Mouse (Mus musculus): ENCODE results near the gene Ccnyl1. TPM values are rescaled to one million over a fixed set of nuclear protein-coding genes. Genes with fewer than 3 reads are reported as not detected.

Ccnyl1 gene
- polyA plus RNA-seq, 1 experiment from 2014 or later = 5.0 TPM

GRCm38 (mm10) chr1:64754658-64755057, 64.4 kb downstream of the Ccnyl1 start:
- Histone ChIP-seq H3K4me1 (replicated peaks) (no peaks in the 10 kb centered on the region), H3K27ac (no peak overlapping the region), H3K4me2 (no peak overlapping the region), H3K36me3 (no peaks in the 10 kb centered on the region), H3K27me3 (no peaks in the 10 kb centered on the region), H3K9ac (no peak overlapping the region), H3K4me3 (no peak overlapping the region), H3K9me3 (no peaks in the 10 kb centered on the region)
- 92% methylated on average over 5 of the region's 5 CpGs for WGBS
- ATAC-seq (ENCODE audit: low FRiP score) = no peak

GRCm38 (mm10) chr1:64755971-64756639, 65.8 kb downstream of the Ccnyl1 start:
- Histone ChIP-seq H3K9me3 (no peaks in the 10 kb centered on the region), H3K9ac (no peak overlapping the region), H3K27me3 (no peaks in the 10 kb centered on the region), H3K4me2 (no peak overlapping the region), H3K4me1 (replicated peaks) (no peaks in the 10 kb centered on the region), H3K27ac (no peak overlapping the region), H3K36me3 (no peaks in the 10 kb centered on the region), H3K4me3 (no peak overlapping the region)
- WGBS = 85% methylated on average over 7 of the region's 7 CpGs
- no peak for ATAC-seq (ENCODE audit: low FRiP score)

GRCm38 (mm10) chr1:64756640-64757030, 66.4 kb downstream of the Ccnyl1 start:
- H3K9ac ChIP-seq = no peak overlapping the region
- H3K9me3 ChIP-seq = no peaks in the 10 kb centered on the region
- H3K4me3 ChIP-seq = no peak overlapping the region
- no peak overlapping the region for H3K27ac ChIP-seq
- ATAC-seq (ENCODE audit: low FRiP score) = no peak
- no peaks in the 10 kb centered on the region for H3K27me3 ChIP-seq
- H3K4me2 ChIP-seq = no peak overlapping the region
- H3K4me1 ChIP-seq (replicated peaks) = no peaks in the 10 kb centered on the region
- H3K36me3 ChIP-seq = no peaks in the 10 kb centered on the region
- WGBS = 82% methylated on average over 10 of the region's 10 CpGs

GRCm38 (mm10) chr1:64757254-64757653, 67.0 kb downstream of the Ccnyl1 start:
- Histone ChIP-seq H3K36me3 (no peaks in the 10 kb centered on the region), H3K4me2 (no peak overlapping the region), H3K27ac (no peak overlapping the region), H3K9ac (no peak overlapping the region), H3K4me3 (no peak overlapping the region), H3K9me3 (no peaks in the 10 kb centered on the region), H3K27me3 (no peaks in the 10 kb centered on the region), H3K4me1 (replicated peaks) (no peaks in the 10 kb centered on the region)
- ATAC-seq (ENCODE audit: low FRiP score) = no peak
- 35% methylated on average over 2 of the region's 2 CpGs for WGBS

- no peak overlapping the region for H3K4me2 ChIP-seq
- no peaks in the 10 kb centered on the region for H3K9me3 ChIP-seq
- H3K4me3 ChIP-seq = no peak overlapping the region
- WGBS = 85% methylated on average over 5 of the region's 5 CpGs
- no peak overlapping the region for H3K27ac ChIP-seq
- no peaks in the 10 kb centered on the region for H3K4me1 ChIP-seq (replicated peaks)
- H3K36me3 ChIP-seq = no peaks in the 10 kb centered on the region
- no peak for ATAC-seq (ENCODE audit: low FRiP score)
- H3K9ac ChIP-seq = no peak overlapping the region
- no peaks in the 10 kb centered on the region for H3K27me3 ChIP-seq
Observed at GRCm38 (mm10) chr1:64757766-64758165, 67.5 kb downstream of the Ccnyl1 start.

GRCm38 (mm10) chr1:64761646-64762045, 71.4 kb downstream of the Ccnyl1 start:
- Histone ChIP-seq H3K9ac (no peak overlapping the region), H3K9me3 (no peaks in the 10 kb centered on the region), H3K27ac (no peak overlapping the region), H3K4me1 (replicated peaks) (no peaks in the 10 kb centered on the region), H3K36me3 (no peaks in the 10 kb centered on the region), H3K27me3 (no peaks in the 10 kb centered on the region), H3K4me2 (no peak overlapping the region), H3K4me3 (no peak overlapping the region)
- 77% methylated on average over 4 of the region's 4 CpGs for WGBS
- ATAC-seq (ENCODE audit: low FRiP score) = no peak

GRCm38 (mm10) chr1:64770169-64770568, 79.9 kb downstream of the Ccnyl1 start:
- no peak overlapping the region for H3K4me2 ChIP-seq
- no peaks in the 10 kb centered on the region for H3K4me1 ChIP-seq (replicated peaks)
- no peaks in the 10 kb centered on the region for H3K36me3 ChIP-seq
- no peak overlapping the region for H3K9ac ChIP-seq
- no peak for ATAC-seq (ENCODE audit: low FRiP score)
- H3K27ac ChIP-seq = no peak overlapping the region
- no peak overlapping the region for H3K4me3 ChIP-seq
- WGBS = 69% methylated on average over 6 of the region's 6 CpGs
- H3K9me3 ChIP-seq = no peaks in the 10 kb centered on the region
- no peaks in the 10 kb centered on the region for H3K27me3 ChIP-seq

- Histone ChIP-seq H3K4me1 (replicated peaks) (no peaks in the 10 kb centered on the region), H3K4me2 (no peak overlapping the region), H3K9me3 (no peaks in the 10 kb centered on the region), H3K27ac (no peak overlapping the region), H3K36me3 (no peaks in the 10 kb centered on the region), H3K27me3 (0 out of 2 replicates have a peak, but pooled peaks cover 4% of the 10 kb centered on the region), H3K4me3 (no peak overlapping the region), H3K9ac (no peak overlapping the region)
- ATAC-seq (ENCODE audit: low FRiP score) = no peak
- WGBS = 86% methylated on average over 4 of the region's 4 CpGs
Observed at GRCm38 (mm10) chr1:64773305-64773704, 83.0 kb downstream of the Ccnyl1 start.

Other genes with a start within 250 kb of the Ccnyl1 start
- gene Creb1, start 157.8 kb upstream of the Ccnyl1 start, polyA plus RNA-seq (2015; fragmentation: Nextera tagmentation; extraction: Ambion mirVana) = 35.5 and 35.9 TPM in 2 replicates
- 19.5 and 21.0 TPM in 2 replicates for gene Mettl21a, start 73.2 kb upstream of the Ccnyl1 start, polyA plus RNA-seq (2015; fragmentation: Nextera tagmentation; extraction: Ambion mirVana)
- gene Fzd5, start 47.3 kb downstream of the Ccnyl1 start, polyA plus RNA-seq (2015; fragmentation: Nextera tagmentation; extraction: Ambion mirVana) = 0.21 and 0.27 TPM in 2 replicates

Data from hindbrain, embryonic 13.5 days (tissue).